Mouse (Mus musculus): ENCODE measurements around the gene Lpp. TPM values are rescaled to one million over a fixed set of nuclear protein-coding genes. Genes with fewer than 3 reads are reported as not detected.

Lpp gene
- total and polyA plus RNA-seq, 3 experiments: not detected

GRCm38 (mm10) chr16:24446449-24446848 is 53.1 kb downstream of the Lpp start:
- no peak overlapping the region for H3K4me3 ChIP-seq (ENCODE audit: control insufficient read depth in 1 of 2, insufficient read depth in 1 of 2, low read depth in 2 of 2, low read length in 2 of 2)
- no peak for TF ChIP-seq MYC (IDR thresholded peaks at IDR 0.05; ENCODE audit: low read depth, low read length)
- TF ChIP-seq NRF1 (IDR thresholded peaks at IDR 0.05; ENCODE audit: insufficient read depth, low read depth, low read length, poor library complexity, severe bottlenecking): no peak
- no peak for TF ChIP-seq POLR2A (IDR thresholded peaks at IDR 0.05; ENCODE audit: control insufficient read depth in 1 of 2, insufficient read depth in 1 of 2, low read depth in 1 of 2, low read length in 2 of 2, poor library complexity in 1 of 2)
- no peak for TF ChIP-seq USF1 (IDR thresholded peaks at IDR 0.05; ENCODE audit: low read depth, low read length)
- no peak for TF ChIP-seq KAT2A (conservative IDR thresholded peaks at IDR 0.05; ENCODE audit: low read depth, low read length)
- no peak for TF ChIP-seq TAL1 (IDR thresholded peaks at IDR 0.05; ENCODE audit: low read length)
- no peak for TF ChIP-seq NELFE (IDR thresholded peaks at IDR 0.05; ENCODE audit: low read depth, low read length)
- TF ChIP-seq JUND (IDR thresholded peaks at IDR 0.05; ENCODE audit: low read depth, low read length): no peak
- no peak for TF ChIP-seq ZMIZ1 (IDR thresholded peaks at IDR 0.05; ENCODE audit: low read depth, low read length)
- TF ChIP-seq TBP (IDR thresholded peaks at IDR 0.05; ENCODE audit: low read depth, low read length): no peak
- TF ChIP-seq GABPA (IDR thresholded peaks at IDR 0.05; ENCODE audit: low read depth, low read length): no peak
- TF ChIP-seq EP300 (IDR thresholded peaks at IDR 0.05; ENCODE audit: low read depth in 1 of 2, low read length in 2 of 2): no peak
- no peak for TF ChIP-seq CTCF (IDR thresholded peaks at IDR 0.05 in 2 of 3, conservative IDR thresholded peaks at IDR 0.05 in 1 of 3; ENCODE audit: control insufficient read depth in 1 of 3, insufficient read depth in 1 of 3, low read depth in 2 of 3, low read length in 3 of 3, poor library complexity in 1 of 3, severe bottlenecking in 1 of 3)
- TF ChIP-seq POLR2AphosphoS5 (IDR thresholded peaks at IDR 0.05; ENCODE audit: borderline replicate concordance, low read depth, low read length): no peak; the same call in 1 of the 2 replicates

GRCm38 (mm10) chr16:24447666-24448492 is 54.6 kb downstream of the Lpp start:
- no peak overlapping the region for H3K27ac ChIP-seq (ENCODE audit: control insufficient read depth, low read depth, low read length)
- no peaks in the 10 kb centered on the region for H3K9me3 ChIP-seq (replicated peaks; ENCODE audit: insufficient read depth, low read length)
- TF ChIP-seq POLR2A (IDR thresholded peaks at IDR 0.05; ENCODE audit: control insufficient read depth in 1 of 2, insufficient read depth in 1 of 2, low read depth in 1 of 2, low read length in 2 of 2, poor library complexity in 1 of 2): no peak
- no peak for TF ChIP-seq KAT2A (conservative IDR thresholded peaks at IDR 0.05; ENCODE audit: low read depth, low read length)
- no peak for TF ChIP-seq EP300 (IDR thresholded peaks at IDR 0.05; ENCODE audit: low read depth in 1 of 2, low read length in 2 of 2)
- TF ChIP-seq USF2 (IDR thresholded peaks at IDR 0.05; ENCODE audit: borderline replicate concordance in 1 of 2, insufficient read depth in 1 of 2, low read depth in 1 of 2, low read length in 2 of 2): no peak
- no peak for TF ChIP-seq ZNF384 (IDR thresholded peaks at IDR 0.05; ENCODE audit: low read depth, low read length)
- TF ChIP-seq CTCF (IDR thresholded peaks at IDR 0.05 in 2 of 3, conservative IDR thresholded peaks at IDR 0.05 in 1 of 3; ENCODE audit: control insufficient read depth in 1 of 3, insufficient read depth in 1 of 3, low read depth in 2 of 3, low read length in 3 of 3, poor library complexity in 1 of 3, severe bottlenecking in 1 of 3): no peak
- no peak for TF ChIP-seq MAX (IDR thresholded peaks at IDR 0.05; ENCODE audit: low read length)
- no peak for TF ChIP-seq ETS1 (IDR thresholded peaks at IDR 0.05; ENCODE audit: low read depth, low read length)
- TF ChIP-seq RAD21 (IDR thresholded peaks at IDR 0.05; ENCODE audit: low read depth, low read length): no peak
- TF ChIP-seq TCF12 (IDR thresholded peaks at IDR 0.05; ENCODE audit: low read depth, low read length): no peak
- TF ChIP-seq RCOR1 (IDR thresholded peaks at IDR 0.05; ENCODE audit: low read depth, low read length): no peak
- no peak for TF ChIP-seq MAZ (IDR thresholded peaks at IDR 0.05; ENCODE audit: low read depth, low read length)
- no peak for TF ChIP-seq NELFE (IDR thresholded peaks at IDR 0.05; ENCODE audit: low read depth, low read length)
- no peak for TF ChIP-seq ELF1 (IDR thresholded peaks at IDR 0.05; ENCODE audit: low read depth, low read length)
- no peak for TF ChIP-seq USF1 (IDR thresholded peaks at IDR 0.05; ENCODE audit: low read depth, low read length)
- TF ChIP-seq E2F4 (IDR thresholded peaks at IDR 0.05; ENCODE audit: borderline replicate concordance, low read depth, low read length): no peak
- TF ChIP-seq CHD1 (IDR thresholded peaks at IDR 0.05; ENCODE audit: low read depth, low read length): no peak
- TF ChIP-seq POLR2AphosphoS2 (IDR thresholded peaks at IDR 0.05; ENCODE audit: low read length): no peak
- TF ChIP-seq JUND (IDR thresholded peaks at IDR 0.05; ENCODE audit: low read depth, low read length): no peak
- no peak overlapping the region for H3K9ac ChIP-seq (ENCODE audit: control insufficient read depth, low read depth, low read length, poor library complexity, severe bottlenecking)
- H3K36me3 ChIP-seq (ENCODE audit: control insufficient read depth in 1 of 2, insufficient read depth in 2 of 2, low read length in 2 of 2): no peaks in the 10 kb centered on the region
- H3K27me3 ChIP-seq (ENCODE audit: control insufficient read depth in 1 of 2, insufficient read depth in 2 of 2, low read length in 2 of 2): no peaks in the 10 kb centered on the region
- no peak for DNase-seq (ENCODE audit: low read depth, low spot score)
- no peak overlapping the region for H3K4me3 ChIP-seq (ENCODE audit: control insufficient read depth in 1 of 2, insufficient read depth in 1 of 2, low read depth in 2 of 2, low read length in 2 of 2)
- no peaks in the 10 kb centered on the region for H3K79me2 ChIP-seq (ENCODE audit: control insufficient read depth, insufficient read depth, low read length, poor library complexity)
- H3K4me1 ChIP-seq (ENCODE audit: control insufficient read depth in 1 of 2, insufficient read depth in 2 of 2, low read length in 2 of 2): no peaks in the 10 kb centered on the region

More at GRCm38 (mm10) chr16:24446449-24446848, 53.1 kb downstream of the Lpp start:
- DNase-seq (ENCODE audit: low read depth, low spot score): no peak
- H3K9ac ChIP-seq (ENCODE audit: control insufficient read depth, low read depth, low read length, poor library complexity, severe bottlenecking): no peak overlapping the region
- H3K27me3 ChIP-seq (ENCODE audit: control insufficient read depth in 1 of 2, insufficient read depth in 2 of 2, low read length in 2 of 2): no peaks in the 10 kb centered on the region
- H3K4me1 ChIP-seq (ENCODE audit: control insufficient read depth in 1 of 2, insufficient read depth in 2 of 2, low read length in 2 of 2): no peaks in the 10 kb centered on the region
- no peak overlapping the region for H3K27ac ChIP-seq (ENCODE audit: control insufficient read depth, low read depth, low read length)
- H3K9me3 ChIP-seq (replicated peaks; ENCODE audit: insufficient read depth, low read length): no peaks in the 10 kb centered on the region
- H3K36me3 ChIP-seq (ENCODE audit: control insufficient read depth in 1 of 2, insufficient read depth in 2 of 2, low read length in 2 of 2): no peaks in the 10 kb centered on the region
- H3K79me2 ChIP-seq (ENCODE audit: control insufficient read depth, insufficient read depth, low read length, poor library complexity): no peaks in the 10 kb centered on the region
